Mouse (Mus musculus) natural killer cell, adult 2 months (primary cell): ENCODE measurements around the gene Ywhaq.
"Not testable (repeated sequence)": the region's sequence is repeated elsewhere in the genome, so short reads cannot be mapped to it uniquely, and the experiment has no call there.

ENCODE experiments used
- DNase-seq, 2 experiments: peaks; one replicate each; pipeline ENCODE4 v3.0.0; 2022; ENCODE audit warnings: low spot score in 2 of 2

Gene Ywhaq

DNA sequence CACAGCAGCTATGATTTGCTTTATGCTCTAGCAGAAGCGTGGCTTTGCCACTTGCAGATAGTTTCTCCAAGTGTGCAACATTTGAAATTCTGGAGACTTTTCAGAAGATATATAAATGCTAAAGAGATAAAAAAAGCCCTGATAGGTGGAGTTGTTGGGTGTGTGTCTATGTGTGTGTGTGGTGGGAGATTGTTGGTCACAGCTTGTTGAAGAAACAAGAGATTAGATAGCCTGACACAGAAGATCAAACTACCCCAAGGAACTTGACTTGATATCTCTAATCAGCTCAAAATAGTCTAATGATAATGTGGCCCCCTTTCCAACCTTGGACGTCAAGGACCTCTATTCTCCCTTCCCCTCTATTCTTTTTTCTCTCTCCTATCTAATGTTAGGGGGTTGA, 6.8 kb downstream of the Ywhaq start:
- DNase-seq = no peak

DNA sequence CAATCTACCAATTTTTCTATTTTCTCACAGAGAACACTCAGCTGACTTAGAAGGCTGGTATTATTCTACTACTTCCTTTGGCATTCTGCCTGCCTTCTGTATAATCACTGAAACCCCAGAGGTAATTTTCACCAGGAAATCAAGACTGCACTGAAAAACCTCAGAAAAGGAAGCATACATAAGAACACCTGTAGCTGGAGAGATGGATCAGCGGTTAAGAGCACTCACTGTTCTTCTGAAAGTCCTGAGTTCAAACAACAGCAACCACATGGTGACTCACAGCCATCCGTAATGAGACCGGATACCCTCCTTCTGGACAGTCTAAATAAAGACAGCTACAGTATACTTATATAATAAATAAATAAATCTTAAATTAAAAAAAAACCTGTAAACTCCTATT, 7.8 kb downstream of the Ywhaq start:
- DNase-seq = no peak

DNA sequence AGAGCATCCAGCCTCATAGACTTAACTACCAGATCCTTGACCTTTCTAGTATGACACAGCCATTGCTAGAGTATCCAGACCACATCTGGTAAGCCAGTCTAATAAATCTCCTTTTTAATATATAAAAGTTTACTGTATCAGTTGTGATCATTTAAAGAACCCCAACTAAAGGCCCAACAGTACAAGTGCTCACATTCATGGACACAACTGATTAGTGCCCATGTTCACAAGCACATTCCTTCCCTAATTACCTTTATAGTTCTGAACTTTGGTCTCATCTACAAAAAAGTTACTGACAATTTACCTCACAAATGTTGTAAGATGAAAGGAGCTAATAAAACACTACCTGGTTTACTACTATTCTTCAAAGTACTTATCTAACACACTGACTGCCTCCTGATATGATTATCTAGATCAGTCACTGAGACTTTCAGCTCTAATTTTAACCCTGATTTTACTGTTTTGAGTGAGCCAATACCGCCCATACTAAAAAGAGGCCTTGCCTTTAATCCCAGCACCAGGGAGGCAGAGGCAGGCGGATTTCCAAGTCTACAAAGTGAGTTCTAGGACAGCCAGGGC, 8.6 kb downstream of the Ywhaq start:
- no peak for DNase-seq

DNA sequence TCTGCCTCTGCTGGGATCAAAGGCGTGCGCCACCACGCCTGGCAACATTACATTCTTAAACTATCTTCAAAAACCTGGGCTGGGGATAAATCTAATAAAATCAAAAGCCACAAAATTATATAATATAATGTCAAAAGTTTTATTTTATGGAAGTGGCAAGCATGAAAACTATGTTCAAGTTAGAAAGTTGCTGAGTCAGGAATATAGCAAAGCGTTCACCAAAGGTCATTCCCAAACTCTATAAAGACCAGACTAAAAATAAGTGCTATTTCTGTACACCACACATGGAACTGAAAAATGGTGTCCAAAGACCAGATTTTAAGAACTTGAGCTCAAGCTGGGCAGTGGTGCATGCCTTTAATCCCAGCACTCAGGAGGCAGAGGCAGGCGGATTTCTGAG, 14.7 kb downstream of the Ywhaq start:
- no peak for DNase-seq

DNA sequence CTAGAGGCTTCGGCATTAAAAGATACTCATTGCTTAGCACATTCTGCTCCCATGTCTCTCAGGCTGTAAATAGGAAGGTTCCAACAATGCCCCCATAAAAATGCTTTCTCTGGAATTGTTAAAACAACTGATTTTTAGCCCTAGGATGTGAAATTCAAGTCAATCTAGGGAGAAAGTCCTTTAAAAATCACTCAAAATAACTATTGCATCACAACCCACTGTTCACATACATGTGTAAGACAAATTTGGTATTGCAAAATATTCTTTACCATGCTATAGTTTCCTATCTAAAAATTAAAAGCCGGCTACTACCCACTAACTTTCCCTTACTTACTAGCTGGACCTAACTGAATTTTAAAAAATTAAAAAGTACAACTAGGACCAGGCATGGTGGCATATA, 31.2 kb downstream of the Ywhaq start:
- DNase-seq = no peak

DNA sequence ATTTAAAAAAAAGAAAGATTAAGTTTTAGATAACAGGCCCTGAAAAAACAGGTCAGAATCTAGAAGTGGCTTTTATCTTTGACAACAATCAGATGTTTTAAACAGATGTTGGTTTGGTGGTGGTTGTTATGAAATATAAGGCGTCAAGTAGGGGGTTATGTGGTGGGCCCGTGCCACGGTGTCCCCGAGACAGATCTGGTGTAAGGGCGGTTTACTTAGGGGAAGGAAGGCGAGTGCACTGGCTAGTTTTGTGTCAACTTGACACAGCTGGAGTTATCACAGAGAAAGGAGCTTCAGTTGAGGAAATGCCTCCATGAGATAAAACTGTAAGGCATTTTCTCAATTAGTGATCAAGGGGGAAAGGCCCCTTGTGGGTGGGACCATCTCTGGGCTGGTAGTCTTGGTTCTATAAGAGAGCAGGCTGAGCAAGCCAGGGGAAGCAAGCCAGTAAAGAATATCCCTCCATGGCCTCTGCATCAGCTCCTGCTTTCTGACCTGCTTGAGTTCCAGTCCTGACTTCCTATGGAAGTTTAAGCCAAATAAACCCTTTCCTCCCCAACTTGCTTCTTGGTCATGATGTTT, 38.6 kb downstream of the Ywhaq start:
- not testable (repeated sequence) for DNase-seq

DNA sequence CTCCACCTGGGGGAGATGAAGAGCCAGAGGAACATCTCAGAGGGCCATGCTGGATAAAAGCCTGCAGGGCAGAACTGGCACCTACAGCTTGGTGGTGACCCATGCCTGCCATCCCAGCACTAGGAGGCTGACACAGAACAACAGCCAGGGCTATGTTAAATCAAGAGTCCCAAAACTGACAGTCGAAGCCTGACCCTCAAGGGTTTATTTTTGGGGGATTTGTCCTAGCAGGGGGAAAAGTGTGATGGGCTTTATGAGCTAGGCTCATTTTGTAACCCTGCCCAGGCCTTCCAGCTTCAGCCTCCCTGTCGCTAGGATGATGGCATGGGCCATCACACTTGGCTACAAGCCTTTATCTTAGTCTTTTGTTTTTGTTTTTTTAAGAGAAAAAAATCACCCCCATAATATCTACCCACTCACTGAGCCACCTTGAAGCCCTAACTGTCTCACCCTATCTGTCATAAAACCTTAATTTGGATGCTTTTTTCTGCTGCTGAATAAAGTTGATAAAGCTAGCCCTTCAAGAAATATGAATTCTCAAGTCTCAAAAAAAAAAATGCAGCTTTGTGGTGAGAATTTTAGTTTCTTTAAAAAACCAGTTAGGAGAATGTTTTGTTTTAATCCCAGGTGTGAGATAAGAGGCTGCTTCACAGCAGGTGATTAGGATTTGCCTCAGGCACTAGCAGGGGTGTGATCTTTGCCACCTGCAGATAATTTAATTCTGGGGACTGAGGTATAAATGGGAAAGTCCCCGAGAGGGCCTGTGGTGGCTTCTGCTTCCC, 41.9 kb downstream of the Ywhaq start:
- DNase-seq = no peak

DNA sequence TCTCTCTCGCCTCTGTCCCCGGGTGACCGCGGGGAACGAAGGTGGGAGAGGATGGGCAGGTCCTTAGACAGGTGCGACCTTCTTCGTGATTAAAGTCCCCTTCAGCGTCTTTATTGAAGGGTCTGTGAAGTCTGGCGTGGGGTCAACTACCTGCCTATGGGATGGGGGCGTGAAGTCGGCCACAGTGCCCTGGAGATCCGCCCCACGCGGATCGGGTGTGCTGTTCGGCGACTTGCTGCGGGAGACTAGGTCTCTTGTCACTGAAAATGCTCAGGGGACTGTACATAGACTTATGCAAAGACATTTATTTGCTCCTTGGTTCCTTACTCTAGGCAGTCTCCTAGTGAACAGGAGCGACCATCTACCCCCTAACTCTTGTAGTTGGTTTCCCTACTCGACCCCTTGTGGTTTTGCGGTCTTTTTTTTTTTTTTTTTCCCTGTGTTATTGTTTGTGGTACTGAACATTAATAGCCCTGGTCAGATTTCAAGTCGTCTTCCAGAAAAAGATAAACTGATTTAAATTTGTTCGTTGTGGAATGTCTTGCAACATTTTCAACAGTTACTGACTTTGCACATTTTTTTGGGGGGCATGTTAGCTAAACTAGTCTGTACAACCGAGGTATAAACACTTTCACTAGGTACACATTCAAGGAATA, 43.5 kb downstream of the Ywhaq start:
- DNase-seq = no peak

DNA sequence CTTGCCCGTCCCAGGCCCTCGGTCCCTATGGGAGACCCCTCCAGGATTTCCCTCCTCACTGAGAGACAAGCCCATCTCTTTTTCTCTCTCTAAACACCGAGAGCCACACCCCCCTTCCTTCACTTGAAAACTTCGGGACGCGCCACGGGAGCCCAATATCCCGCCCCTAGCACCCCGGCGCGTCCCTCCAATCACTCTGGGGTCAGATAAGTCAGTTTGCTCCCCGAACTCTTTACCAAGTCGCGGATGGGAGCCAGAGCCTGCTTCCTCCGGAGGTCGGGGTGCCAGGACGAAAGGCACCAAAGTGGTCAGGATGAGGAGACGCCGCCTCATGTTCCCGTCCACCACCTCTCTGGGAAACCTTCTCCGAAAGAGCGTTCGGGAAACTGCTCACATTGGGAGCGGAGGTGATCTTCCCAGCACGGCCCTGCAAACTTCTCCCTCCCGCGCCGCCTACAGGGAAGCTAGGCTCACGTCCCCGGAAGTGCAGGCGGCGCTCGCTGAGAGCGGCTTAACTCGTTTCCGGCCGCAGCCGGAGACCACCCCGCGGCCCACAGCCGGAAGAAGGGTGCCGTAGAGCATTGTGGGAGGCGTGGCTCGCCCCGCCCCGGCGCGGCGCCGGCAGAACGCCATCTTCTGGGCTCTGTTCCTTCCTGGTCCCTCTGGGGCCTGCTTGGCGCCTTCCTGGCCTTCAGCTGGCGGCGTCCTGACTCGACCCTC, 44.2 kb downstream of the Ywhaq start, which contains the start of gene Adam17:
Gene Adam17, minus strand, starts transcription at position 533 of the 720 bp plus-strand sequence.
- DNase-seq = peak; percentile 93 to 95

DNA sequence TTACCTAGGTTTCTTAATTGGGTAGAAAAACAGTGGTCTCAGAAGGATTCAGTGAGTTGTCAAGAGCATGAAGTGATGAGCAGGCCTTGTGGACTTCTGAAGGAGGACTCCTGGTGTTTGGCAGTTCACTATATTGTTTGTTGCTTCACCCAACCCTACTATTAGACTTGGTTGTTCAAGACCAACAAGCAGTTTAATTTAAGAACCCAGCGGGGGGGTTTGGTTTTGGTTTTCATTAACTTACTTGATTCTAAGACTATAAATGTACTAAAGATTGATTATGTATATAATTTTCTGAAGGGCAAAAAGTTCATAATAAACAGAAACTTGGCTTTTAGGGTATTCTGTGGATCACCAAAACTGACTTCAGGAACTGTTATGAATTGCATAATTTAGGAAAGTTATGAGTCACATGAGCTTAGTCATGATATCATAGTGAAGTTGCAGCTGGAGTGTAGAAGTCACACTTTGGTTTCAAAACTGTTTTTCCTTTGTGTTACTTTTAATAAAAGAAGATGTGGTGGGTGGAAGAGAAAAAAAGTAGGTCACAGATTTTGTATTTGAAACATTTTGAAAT, 47.3 kb downstream of the Ywhaq start:
- peak in 1 of 2 experiments; percentile 11 for DNase-seq

DNA sequence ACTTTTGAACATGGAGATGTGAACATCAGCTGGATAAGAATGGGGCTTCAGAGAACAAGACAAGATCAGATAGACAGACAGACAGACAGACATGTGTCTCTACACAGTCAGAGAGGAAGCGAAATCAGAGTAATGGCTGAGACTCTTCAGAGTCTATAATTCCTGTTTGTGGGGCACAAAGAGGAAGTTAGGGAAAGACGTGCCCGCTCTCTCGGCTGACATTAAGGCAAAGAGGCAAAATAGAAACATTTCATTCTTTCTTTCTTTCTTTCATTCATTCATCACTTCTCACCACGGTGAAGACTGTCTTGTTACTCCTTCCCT, 48.4 kb downstream of the Ywhaq start:
- DNase-seq = peak in 1 of 2 experiments; percentile 14

DNA sequence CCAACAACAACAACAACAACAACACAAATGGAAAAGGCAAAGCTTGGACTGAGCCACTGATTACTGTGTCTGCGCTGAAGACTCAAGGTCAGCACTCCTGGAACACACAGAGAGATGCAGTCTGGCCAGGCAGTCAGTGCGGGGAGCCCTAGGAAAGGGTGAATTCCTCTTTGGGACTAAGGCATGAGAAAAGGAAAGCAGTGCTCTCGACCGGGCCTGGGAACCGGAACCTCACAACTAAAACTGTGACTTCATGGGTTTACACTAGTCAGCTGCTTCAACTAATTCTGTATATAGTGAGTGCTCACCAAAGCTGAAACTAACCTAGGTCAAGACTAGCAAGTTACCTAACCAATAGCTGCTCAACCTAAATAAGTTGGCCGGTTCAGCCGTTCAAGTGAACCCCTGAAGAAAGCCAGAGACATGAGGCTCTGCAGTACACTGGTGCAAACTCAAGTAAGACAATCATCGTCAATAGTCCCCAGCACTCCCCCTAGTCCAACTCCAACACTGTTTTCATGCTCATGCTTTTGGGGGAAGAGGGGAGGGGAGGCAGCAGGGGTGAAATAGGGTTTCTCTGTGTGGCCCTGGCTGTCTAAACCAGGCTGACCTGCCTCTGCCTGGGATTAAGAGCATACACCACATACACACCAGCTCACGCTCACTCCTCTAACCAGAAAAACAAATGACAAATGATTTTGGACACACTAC, 48.9 kb downstream of the Ywhaq start:
- no peak for DNase-seq

DNA sequence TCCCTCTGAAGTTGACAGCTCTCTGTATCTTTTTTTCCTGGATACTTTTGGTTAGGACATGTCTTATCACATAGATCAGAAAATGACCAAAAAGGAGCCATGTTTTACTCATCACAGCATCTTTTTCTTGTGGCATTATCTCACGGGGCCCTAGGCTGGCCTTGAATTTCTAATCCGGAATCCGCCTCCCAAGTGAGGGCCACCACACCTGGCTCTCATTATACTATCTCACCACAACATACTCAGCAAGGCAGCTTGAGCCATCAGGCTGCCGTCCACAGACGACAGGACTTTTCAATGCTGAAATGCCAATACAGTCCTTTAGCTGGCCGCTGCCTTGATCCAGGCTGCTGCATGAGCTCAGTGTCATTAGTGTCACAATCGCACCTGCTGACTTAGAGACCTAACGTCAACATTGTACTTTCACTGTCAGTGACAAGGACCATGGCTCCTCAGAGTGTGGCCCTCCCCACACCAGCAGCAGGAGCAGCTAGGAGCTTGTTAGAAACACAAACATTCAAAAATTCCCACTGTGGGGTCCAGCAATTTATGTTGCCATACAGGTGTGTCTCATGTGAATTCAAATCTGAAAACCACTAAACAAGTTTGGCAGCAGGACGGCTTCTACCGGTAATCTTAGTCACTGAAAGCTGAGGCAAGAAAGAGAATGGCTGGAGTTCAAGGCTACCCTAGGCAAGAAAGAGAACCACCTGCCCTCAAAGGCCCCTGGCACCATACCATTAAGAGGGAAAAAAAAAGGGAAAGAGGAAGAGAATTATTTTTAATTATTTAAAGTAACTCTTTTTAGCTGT, 52.6 kb downstream of the Ywhaq start:
- no peak for DNase-seq

DNA sequence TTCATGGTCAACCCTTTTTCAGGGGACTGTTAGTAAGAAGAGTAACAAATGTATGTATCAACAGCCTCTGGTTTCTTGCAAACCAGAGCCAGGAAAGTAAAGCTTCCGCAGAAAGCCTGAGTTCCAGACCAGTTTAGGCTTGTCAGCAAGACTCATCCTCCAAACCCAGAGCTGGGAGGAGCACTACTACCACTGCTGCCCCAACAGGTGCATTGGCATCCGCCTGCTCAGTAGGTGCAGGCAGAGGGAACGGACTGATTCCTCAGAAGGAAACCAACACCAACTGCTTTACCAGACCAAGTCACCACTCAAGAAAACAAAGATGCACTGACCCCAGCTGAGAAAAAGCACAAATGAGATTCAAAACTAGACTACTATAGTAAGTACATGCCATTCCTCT, 54.2 kb downstream of the Ywhaq start:
- no peak for DNase-seq

DNA sequence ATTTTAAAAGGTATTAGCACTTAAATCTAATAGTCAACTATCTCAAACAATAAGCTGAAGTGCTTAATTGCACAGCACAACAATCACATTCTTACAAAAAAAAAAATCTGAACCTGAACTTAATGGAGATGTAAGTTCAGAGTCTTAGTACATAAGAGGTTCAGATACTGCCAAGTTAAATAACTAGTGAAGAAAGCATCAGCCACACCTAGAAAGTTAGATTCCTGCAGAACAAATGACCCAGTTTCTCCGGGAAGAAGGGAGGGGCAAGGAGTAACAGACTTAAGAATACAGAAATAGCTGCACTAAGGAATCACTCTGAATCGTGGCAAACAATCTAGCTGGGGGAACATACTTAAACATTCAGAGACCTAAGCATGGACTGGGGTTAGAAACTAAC, 54.8 kb downstream of the Ywhaq start:
- DNase-seq = no peak

DNA sequence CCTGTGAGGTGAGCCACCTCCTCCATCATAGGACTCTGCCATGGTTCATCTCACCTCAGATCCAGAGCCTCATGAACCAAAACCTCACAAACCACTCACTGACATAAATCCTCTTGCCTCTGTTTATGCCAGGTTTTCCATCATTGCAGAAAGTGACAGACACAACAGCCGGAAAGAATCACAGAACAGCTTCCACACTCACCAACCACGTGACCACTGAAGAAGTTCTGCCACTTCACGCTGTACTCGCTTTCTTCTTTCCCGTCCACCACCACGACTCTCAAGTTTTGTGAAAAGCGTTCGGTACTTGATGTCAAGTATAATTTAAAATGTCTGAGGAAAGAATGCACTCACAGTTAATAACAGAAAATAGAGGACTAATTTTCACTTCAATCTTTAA, 63.8 kb downstream of the Ywhaq start:
- DNase-seq = no peak

DNA sequence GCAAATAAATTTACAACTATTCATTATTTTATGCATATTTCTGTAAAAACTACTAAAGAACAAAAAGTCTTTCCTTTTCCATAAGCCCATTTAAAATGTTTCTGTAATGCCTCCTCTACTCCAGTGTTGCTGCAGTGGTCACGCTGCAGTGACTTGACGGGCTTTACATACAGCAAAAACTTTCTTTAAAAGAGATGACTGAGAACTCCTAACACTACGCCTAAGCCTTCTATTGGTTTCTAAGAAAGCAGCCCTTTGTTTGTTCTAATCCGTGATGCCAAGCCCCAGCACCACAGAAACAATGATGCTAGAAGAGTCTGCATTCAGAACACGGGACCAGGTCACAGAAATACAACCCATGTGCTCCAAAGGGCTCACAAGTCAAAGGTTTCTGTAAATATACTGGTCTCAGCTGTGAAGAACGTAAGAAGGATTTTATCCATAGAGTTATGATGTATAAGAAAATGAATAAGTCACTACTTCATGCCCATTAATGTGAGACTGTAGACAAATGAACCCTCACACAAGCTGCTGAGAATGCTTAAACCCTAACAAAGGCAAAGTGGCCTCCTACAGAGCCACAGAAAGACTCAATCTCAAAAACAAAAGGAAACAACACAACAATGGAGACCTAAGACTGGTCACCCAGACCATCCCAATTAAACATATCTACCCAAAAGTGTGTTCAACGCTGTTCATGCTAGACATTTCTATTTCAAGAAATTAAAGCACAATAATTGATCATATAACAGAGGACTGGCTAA, 67.1 kb downstream of the Ywhaq start:
- DNase-seq = no peak

DNA sequence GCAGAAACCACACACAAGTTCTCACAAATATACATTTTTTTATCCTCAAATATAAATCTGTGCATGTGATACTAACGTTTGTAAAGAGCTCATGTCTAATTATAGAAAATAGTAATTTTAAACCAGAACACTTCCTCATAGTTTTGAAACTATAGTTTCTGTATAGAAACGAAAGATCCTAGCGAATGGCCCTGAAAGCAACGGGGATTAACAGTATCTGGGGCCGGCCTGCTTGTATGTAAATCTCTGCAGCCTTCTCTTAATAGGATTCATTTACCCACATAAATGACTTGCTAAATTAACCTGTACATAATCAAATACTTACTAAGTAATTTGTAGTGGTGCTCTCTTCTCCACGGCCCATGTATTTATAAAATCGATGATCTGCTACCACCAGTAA, 70.5 kb downstream of the Ywhaq start:
- DNase-seq = no peak

DNA sequence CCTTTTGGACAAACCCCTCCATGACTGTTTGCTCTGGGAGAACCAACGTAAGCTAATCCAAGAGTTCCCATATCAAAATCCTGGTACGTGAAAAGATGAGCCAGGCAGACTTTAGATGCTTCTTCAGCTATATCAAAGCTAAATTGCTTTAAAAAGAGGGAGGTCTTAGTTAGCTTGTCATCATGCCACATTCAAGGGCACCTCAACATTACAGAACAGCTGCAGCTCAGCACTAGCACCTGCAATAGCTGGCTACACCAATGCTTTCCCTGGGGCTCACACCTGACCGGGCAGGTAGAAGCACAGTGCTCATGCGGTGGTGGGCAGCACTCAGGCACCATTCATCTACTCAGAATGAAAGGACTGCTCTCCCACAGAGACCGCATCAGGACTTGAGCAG, 76.8 kb downstream of the Ywhaq start:
- no peak for DNase-seq
